Mouse (Mus musculus) ES-E14 (cell line): ENCODE measurements around the gene Ralgps1.

Experiments
- CHD2 ChIP-seq: IDR thresholded peaks from 2 replicates; pipeline ENCODE4 v1.6.1; 2014; ENCODE audit warnings: mild to moderate bottlenecking, low read depth, low read length, inconsistent platforms
- HCFC1 ChIP-seq: IDR thresholded peaks from 2 replicates; pipeline ENCODE4 v1.6.1; 2012; ENCODE audit warnings: low read length, inconsistent platforms, borderline replicate concordance; ENCODE audit not compliant: insufficient read depth

DNA sequence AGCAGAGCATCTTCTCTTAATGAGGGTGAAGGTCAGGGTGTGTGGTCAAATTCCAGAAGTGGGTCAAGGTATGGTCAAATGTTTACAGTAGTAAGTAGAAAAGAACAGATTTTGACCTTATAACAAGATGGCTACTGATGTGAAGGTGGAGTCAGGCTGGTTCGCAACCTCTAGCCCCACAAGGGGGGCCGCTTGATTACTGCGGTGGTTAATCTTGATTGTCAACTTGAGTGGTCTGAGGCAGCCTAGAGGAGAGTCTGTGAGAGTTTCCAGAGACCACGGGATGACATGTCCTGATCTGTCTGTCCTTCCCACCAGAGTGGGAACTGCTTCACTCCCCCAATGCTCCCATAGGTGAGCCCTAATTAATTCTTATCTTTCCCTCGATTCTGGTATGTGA lies 29.3 kb upstream of the Ralgps1 start:
- TF ChIP-seq HCFC1, result no peak
- TF ChIP-seq CHD2, result no peak
